Mouse (Mus musculus): ENCODE measurements at regions not wholly inside any gene's neighbourhood (a gene's known extent, or its start where the extent isn't known, plus 50 kb on each side); places are given as distances from the start of the nearest gene placed in this dataset.
A peak's percentile ranks its signal among the peaks of the same experiment; 100 is the strongest.

GRCm38 (mm10) chr10:43750854-43751253 lies 150.7 kb downstream of the Qrsl1 start:
- no peak overlapping the region for H3K9ac ChIP-seq (ENCODE audit: low read depth, low read length)
- H3K4me1 ChIP-seq (ENCODE audit: control insufficient read depth, insufficient read depth, low read length): no peaks in the 10 kb centered on the region
- WGBS: 72% methylated on average over 10 of the region's 10 CpGs
- H3K79me2 ChIP-seq (ENCODE audit: control insufficient read depth, insufficient read depth, low read length): no peaks in the 10 kb centered on the region
- no peaks in the 10 kb centered on the region for H3K36me3 ChIP-seq (ENCODE audit: control insufficient read depth, insufficient read depth, low read length)
- H3K4me3 ChIP-seq (ENCODE audit: insufficient read depth, low read depth, low read length): no peak overlapping the region
- TF ChIP-seq CTCF (IDR thresholded peaks at IDR 0.05; ENCODE audit: low read depth, low read length) (no peak), POLR2A (IDR thresholded peaks at IDR 0.05; ENCODE audit: extremely low read depth, insufficient read depth, low read length) (no peak)
- H3K27me3 ChIP-seq (ENCODE audit: control insufficient read depth, insufficient read depth, low read length): no peaks in the 10 kb centered on the region
- DNase-seq (ENCODE audit: extremely low read depth, low read depth, low spot score): no peak
- no peak overlapping the region for H3K27ac ChIP-seq (replicated peaks; ENCODE audit: insufficient read depth, low read depth, low read length)

GRCm38 (mm10) chr10:43751881-43752675 lies 149.5 kb downstream of the Qrsl1 start:
- WGBS: 59% methylated on average over 5 of the region's 5 CpGs
- no peaks in the 10 kb centered on the region for H3K79me2 ChIP-seq (ENCODE audit: control insufficient read depth, insufficient read depth, low read length)
- no peak overlapping the region for H3K4me3 ChIP-seq (ENCODE audit: insufficient read depth, low read depth, low read length)
- H3K27me3 ChIP-seq (ENCODE audit: control insufficient read depth, insufficient read depth, low read length): no peaks in the 10 kb centered on the region
- H3K4me1 ChIP-seq (ENCODE audit: control insufficient read depth, insufficient read depth, low read length): no peaks in the 10 kb centered on the region
- no peak overlapping the region for H3K9ac ChIP-seq (ENCODE audit: low read depth, low read length)
- H3K27ac ChIP-seq (replicated peaks; ENCODE audit: insufficient read depth, low read depth, low read length): no peak overlapping the region
- peak; percentile 45 for DNase-seq (ENCODE audit: extremely low read depth, low read depth, low spot score)
- TF ChIP-seq CTCF (IDR thresholded peaks at IDR 0.05; ENCODE audit: low read depth, low read length) (no peak), POLR2A (IDR thresholded peaks at IDR 0.05; ENCODE audit: extremely low read depth, insufficient read depth, low read length) (no peak)
- no peaks in the 10 kb centered on the region for H3K36me3 ChIP-seq (ENCODE audit: control insufficient read depth, insufficient read depth, low read length)

- H3K36me3 ChIP-seq (ENCODE audit: control insufficient read depth, insufficient read depth, low read length): no peaks in the 10 kb centered on the region
- no peak overlapping the region for H3K9ac ChIP-seq (ENCODE audit: low read depth, low read length)
- no peak overlapping the region for H3K27ac ChIP-seq (replicated peaks; ENCODE audit: insufficient read depth, low read depth, low read length)
- WGBS: 73% methylated on average over 6 of the region's 6 CpGs
- TF ChIP-seq POLR2A (IDR thresholded peaks at IDR 0.05; ENCODE audit: extremely low read depth, insufficient read depth, low read length) (no peak), CTCF (IDR thresholded peaks at IDR 0.05; ENCODE audit: low read depth, low read length) (no peak)
- H3K79me2 ChIP-seq (ENCODE audit: control insufficient read depth, insufficient read depth, low read length): no peaks in the 10 kb centered on the region
- no peaks in the 10 kb centered on the region for H3K4me1 ChIP-seq (ENCODE audit: control insufficient read depth, insufficient read depth, low read length)
- H3K4me3 ChIP-seq (ENCODE audit: insufficient read depth, low read depth, low read length): no peak overlapping the region
- no peak for DNase-seq (ENCODE audit: extremely low read depth, low read depth, low spot score)
- no peaks in the 10 kb centered on the region for H3K27me3 ChIP-seq (ENCODE audit: control insufficient read depth, insufficient read depth, low read length)
Measured at GRCm38 (mm10) chr10:43756881-43757565, 144.5 kb downstream of the Qrsl1 start.

GRCm38 (mm10) chr10:43758124-43759025 lies 143.2 kb downstream of the Qrsl1 start:
- H3K27ac ChIP-seq (replicated peaks; ENCODE audit: insufficient read depth, low read depth, low read length): no peak overlapping the region
- H3K27me3 ChIP-seq (ENCODE audit: control insufficient read depth, insufficient read depth, low read length): no peaks in the 10 kb centered on the region

GRCm38 (mm10) chr10:43759186-43759905 lies 142.2 kb downstream of the Qrsl1 start:
- H3K27ac ChIP-seq (replicated peaks; ENCODE audit: insufficient read depth, low read depth, low read length): no peak overlapping the region
- H3K79me2 ChIP-seq (ENCODE audit: control insufficient read depth, insufficient read depth, low read length): no peaks in the 10 kb centered on the region
- no peak overlapping the region for H3K4me3 ChIP-seq (ENCODE audit: insufficient read depth, low read depth, low read length)
- 90% methylated on average over 14 of the region's 14 CpGs for WGBS
- TF ChIP-seq POLR2A (IDR thresholded peaks at IDR 0.05; ENCODE audit: extremely low read depth, insufficient read depth, low read length): no peak
- H3K27me3 ChIP-seq (ENCODE audit: control insufficient read depth, insufficient read depth, low read length): no peaks in the 10 kb centered on the region
- no peaks in the 10 kb centered on the region for H3K36me3 ChIP-seq (ENCODE audit: control insufficient read depth, insufficient read depth, low read length)
- no peak overlapping the region for H3K9ac ChIP-seq (ENCODE audit: low read depth, low read length)
- no peak for DNase-seq (ENCODE audit: extremely low read depth, low read depth, low spot score)
- no peaks in the 10 kb centered on the region for H3K4me1 ChIP-seq (ENCODE audit: control insufficient read depth, insufficient read depth, low read length)

More at GRCm38 (mm10) chr10:43758124-43759025, 143.2 kb downstream of the Qrsl1 start:
- WGBS: 81% methylated on average over 10 of the region's 10 CpGs
- no peak for TF ChIP-seq POLR2A (IDR thresholded peaks at IDR 0.05; ENCODE audit: extremely low read depth, insufficient read depth, low read length)
- TF ChIP-seq CTCF (IDR thresholded peaks at IDR 0.05; ENCODE audit: low read depth, low read length): no peak
- no peaks in the 10 kb centered on the region for H3K4me1 ChIP-seq (ENCODE audit: control insufficient read depth, insufficient read depth, low read length)
- no peaks in the 10 kb centered on the region for H3K36me3 ChIP-seq (ENCODE audit: control insufficient read depth, insufficient read depth, low read length)
- no peaks in the 10 kb centered on the region for H3K79me2 ChIP-seq (ENCODE audit: control insufficient read depth, insufficient read depth, low read length)
- DNase-seq (ENCODE audit: extremely low read depth, low read depth, low spot score): peak; percentile 17
- no peak overlapping the region for H3K4me3 ChIP-seq (ENCODE audit: insufficient read depth, low read depth, low read length)
- no peak overlapping the region for H3K9ac ChIP-seq (ENCODE audit: low read depth, low read length)
